Mouse (Mus musculus): Measurements from ENCODE around the gene Cdh1.
"Not testable (repeated sequence)": the region's sequence is repeated elsewhere in the genome, so short reads cannot be mapped to it uniquely, and the experiment has no call there.

The Cdh1 gene

DNA sequence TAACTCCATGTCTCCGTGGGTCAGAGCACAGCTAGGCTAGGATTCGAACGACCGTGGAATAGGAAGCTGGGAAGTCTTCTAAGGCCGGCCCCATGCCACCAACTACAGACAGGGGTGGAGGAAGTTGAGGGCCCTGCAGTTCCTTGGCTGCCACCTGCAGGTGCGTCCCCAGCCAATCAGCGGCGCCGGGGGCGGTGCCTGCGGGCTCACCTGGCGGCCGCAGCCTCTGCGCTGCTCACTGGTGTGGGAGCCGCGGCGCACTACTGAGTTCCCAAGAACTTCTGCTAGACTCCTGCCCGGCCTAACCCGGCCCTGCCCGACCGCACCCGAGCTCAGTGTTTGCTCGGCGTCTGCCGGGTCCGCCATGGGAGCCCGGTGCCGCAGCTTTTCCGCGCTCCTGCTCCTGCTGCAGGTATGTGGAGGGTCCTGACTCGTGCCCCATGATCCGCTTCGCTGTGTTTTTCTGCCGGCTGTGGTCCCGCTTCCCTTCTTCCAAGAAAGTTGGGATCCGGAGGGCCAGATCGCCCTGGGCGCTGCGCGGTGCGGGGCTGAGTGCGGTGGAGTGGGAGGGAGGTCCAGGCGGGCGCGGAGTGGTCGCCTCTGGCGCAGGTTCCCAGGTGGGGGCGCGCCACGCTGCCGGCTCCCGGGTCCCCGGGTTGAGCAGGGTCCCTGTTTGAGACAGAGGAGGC is at the start of gene Cdh1:
Cdh1 (plus strand) TSS at position 221 of the 689 bp plus-strand sequence.
- in situ Hi-C loops (cut with MboI; ENCODE audit: low sequenced_read_pairs) = no loop called here

DNA sequence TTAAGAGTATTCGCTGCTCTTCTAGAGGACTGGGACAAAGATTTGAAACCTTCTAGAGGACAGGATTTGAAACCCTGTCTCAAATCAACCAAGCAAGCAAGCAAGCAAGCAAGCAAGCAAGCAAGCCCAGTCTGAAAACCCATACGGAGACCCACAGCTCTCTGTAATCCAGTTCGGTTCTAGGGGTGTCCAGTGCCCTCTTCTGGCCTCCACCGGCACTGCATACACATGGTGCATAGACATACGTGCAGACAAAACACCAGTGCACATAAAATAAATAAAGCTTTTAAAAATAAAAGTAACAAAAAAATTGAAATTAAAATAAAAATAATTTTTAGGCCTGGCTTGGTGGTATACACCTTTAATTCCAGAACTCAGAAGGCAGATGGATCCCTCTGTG is 49.1 kb upstream of the Cdh1 start:
- in situ Hi-C loops (cut with MboI; ENCODE audit: low sequenced_read_pairs) = no loop called here

- in situ Hi-C loops (cut with MboI; ENCODE audit: low sequenced_read_pairs) = no loop called here
These were observed 47.0 kb upstream of the Cdh1 start for GRCm38 (mm10) chr8:106556068-106556645.

DNA sequence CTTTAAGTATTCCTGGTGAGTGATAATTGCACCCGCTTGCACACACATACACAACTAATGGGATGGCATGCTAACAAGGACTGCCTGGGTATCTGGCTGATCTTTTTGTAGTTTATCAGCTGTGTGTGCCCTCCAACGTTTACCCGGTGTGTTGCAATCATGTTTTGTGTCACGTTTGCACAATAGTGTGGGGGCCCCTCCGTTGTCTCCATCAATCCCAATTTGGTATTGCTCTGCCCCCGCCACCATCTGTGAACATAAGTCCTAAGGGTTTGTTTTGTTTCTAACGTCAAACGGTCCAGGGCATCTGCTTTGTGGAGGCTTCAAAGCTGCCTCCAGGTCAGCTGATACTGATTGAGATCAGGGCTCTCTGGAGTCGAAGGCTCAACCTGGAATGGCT is 43.3 kb upstream of the Cdh1 start:
- in situ Hi-C loops (cut with MboI; ENCODE audit: low sequenced_read_pairs) = no loop called here

- in situ Hi-C loops (cut with MboI; ENCODE audit: low sequenced_read_pairs) = no loop called here
These were observed 41.9 kb upstream of the Cdh1 start for GRCm38 (mm10) chr8:106561097-106561865.

DNA sequence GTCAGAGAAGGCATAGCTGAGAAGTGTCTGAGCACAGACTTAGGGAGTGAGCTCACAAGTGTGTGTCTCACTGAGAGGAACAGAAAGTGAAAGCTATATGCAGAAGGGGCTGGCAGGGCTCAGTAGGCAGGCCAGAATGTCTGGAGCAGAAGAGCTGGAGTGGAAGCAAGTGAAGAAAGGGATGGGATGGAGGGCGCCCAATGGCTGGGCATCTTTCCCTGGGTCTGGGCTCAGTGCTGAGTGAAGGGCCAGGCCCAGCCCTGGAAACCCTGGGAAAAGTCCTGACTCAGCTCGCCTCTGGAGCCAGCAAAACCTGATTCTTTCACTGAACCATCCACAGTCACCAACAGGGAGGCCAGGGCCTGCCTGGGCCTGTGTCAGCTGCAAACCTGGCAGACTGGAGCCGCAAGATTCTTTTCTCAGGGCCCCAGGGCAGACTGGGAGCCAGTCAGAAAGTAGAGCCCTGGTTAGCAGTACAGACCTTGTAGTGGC is 39.4 kb upstream of the Cdh1 start:
- in situ Hi-C loops (cut with MboI; ENCODE audit: low sequenced_read_pairs) = no loop called here

DNA sequence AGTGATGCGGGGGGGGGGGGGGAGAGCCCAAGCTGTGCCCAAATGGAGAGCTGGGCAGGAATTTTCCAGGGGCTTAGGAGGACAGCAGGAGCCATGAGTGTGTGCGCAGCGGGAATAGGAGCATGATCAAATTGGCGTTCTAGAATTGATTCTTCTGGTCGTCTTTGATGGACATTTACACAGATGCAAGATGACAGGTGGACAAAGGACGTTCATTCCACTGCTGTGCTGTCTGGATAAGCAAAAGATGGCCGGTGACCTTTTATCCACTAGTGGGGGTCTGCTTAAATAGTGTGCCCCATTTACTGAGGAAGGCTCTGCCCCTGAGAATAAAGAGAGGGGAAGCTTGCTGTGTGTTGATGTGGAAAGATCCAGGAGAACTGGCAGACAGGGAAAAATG is 34.1 kb upstream of the Cdh1 start:
- in situ Hi-C loops (cut with MboI; ENCODE audit: low sequenced_read_pairs) = no loop called here

GRCm38 (mm10) chr8:106570386-106570785 is 32.8 kb upstream of the Cdh1 start:
- in situ Hi-C loops (cut with MboI; ENCODE audit: low sequenced_read_pairs) = no loop called here

- in situ Hi-C loops (cut with MboI; ENCODE audit: low sequenced_read_pairs) = no loop called here
These were observed 31.5 kb upstream of the Cdh1 start for GRCm38 (mm10) chr8:106571551-106572172.

DNA sequence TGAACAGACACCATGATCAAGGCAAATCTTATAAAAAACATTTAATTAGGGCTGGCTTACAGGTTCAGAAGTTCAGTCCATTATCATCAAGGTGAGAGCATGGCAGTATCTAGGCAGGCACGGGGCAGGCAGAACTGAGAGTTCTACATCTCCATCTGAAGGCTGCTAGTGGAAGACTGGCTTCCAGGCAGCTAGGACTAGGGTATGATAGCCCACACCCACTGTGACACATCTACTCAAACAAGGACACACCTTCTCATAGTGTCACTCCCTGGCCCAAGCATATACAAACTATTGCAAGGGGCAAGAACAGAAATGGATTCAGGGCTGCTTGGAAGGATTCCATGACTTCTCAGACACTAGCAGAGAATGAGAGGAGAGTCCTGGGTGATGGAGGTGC is 31.0 kb upstream of the Cdh1 start:
- in situ Hi-C loops (cut with MboI; ENCODE audit: low sequenced_read_pairs) = not testable (repeated sequence)

DNA sequence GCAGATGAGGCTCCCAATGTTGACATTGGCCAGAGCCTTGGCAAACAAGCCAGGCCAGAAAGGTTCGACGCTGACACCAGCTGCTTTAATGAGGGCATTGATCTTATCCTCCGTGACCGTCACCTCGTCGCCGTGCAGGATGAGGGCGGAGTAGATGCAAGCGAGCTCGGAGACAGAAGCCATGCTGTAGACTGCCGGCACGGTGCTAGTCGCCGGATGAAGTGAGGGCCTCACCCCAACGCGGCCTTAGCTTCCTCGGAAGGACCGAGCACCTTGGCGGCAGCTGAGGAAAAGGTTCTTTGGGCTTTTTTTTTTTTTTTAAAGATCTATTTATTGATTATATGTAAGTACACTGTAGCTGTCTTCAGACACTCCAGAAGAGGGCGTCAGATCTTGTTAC is 30.0 kb upstream of the Cdh1 start, which contains the start of gene Gm10073:
Gm10073 (minus strand) TSS at position 294 of the 400 bp plus-strand sequence.
- in situ Hi-C loops (cut with MboI; ENCODE audit: low sequenced_read_pairs) = not testable (repeated sequence)

GRCm38 (mm10) chr8:106574283-106574682 is 28.9 kb upstream of the Cdh1 start:
- in situ Hi-C loops (cut with MboI; ENCODE audit: low sequenced_read_pairs) = no loop called here

DNA sequence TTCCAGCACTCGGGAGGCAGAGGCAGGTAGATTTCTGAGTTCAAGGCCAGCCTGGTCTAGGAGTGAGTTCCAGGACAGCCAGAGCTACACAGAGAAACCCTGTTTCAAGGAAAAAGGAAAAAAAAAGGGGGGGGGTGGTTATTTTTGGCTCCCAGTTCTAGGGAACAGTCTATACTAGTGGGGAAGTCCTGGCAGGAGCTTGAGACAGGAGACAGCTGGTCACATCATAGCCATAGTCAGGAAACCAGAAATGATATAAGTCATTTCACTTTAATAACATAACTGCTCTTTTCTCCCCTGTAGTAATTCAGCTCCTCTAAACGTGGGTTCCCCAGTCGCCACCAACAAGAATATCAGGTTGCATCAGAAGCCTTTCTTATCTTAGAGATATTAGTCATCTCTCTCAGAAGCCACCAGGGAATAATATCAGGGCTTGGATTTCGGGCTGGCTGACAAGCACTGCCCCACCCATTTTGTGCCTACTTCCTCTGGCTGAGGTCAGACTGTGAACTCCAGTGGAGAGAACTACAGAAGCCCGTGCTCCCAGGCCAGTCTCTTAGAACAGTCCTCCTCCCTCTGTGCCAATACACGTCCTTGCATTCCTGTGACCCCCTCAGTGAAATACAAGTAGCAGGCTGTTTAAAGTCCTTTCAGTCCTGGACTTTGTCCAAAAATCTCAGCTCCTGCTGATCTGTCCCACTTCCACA is 26.1 kb upstream of the Cdh1 start:
- in situ Hi-C loops (cut with MboI; ENCODE audit: low sequenced_read_pairs) = no loop called here

GRCm38 (mm10) chr8:106579510-106579909 is 23.6 kb upstream of the Cdh1 start:
- in situ Hi-C loops (cut with MboI; ENCODE audit: low sequenced_read_pairs) = no loop called here

DNA sequence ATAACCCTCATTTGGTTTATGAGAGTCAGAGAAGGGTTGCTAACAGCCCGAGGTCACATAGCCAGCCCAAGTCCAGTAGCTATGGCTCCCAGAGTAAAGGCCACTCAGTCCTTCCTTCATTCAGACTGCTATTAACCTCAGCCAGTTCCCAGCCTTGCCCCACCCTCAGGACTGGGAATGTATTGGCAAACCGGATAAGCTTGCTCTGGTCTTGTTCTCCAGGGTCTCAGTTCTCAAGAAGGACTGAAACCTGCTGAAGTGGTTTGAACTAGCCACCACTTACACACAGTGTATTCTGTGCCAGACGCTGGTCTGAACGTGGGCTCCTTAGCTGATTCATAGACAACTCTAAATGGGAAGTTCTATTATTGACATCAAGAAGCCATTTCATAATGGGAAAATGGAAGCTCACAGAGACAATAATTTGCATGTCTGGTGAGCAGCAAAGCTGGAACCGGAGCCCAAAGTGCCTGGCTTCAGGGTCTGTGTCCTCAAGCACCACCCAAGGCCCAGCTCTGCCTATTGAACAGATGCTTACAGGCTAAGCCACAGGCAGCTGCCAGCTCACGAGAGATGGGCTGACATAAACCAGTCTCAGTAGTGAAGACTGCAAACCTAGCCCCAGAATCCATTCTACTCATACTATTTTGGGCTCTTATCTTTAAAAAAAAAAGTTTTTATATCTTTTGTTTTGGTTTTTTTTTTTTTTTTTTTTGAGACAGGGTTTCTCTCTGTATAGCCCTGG is 21.6 kb upstream of the Cdh1 start:
- in situ Hi-C loops (cut with MboI; ENCODE audit: low sequenced_read_pairs) = no loop called here

DNA sequence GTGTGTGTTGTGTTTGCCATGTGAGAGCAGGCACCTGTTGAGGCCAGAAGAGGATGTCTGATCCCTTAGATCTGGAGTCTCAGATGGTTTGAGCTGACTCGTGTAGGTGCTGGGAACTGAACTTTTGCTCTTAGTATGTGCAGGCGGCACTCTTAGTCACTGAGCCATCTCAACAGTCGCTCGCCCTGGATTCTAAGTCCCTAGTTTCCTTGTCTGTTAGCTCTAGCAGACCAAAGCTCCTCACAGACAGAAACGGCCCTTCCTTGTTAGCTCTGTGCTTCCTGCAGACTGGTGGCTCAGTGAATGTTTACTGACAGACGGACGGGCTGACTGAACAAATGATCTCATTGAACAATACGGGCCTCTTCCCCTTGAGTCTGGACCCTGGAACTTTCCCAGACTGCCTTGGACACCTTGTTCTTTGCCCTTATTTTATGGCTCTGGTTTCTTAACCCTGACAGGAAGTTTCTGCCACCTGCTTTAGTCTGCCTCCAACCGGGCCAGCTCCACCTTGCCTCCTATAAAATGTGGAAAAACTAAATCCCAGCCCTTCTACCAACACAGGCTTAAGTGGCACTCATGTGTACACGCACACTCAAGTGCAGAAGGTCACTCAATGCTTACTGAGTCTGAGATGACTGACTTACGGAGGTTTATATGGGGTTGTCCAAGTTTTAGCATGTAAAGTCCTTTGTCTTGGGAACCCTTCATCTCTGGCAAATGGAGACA is 18.0 kb upstream of the Cdh1 start:
- in situ Hi-C loops (cut with MboI; ENCODE audit: low sequenced_read_pairs) = no loop called here

DNA sequence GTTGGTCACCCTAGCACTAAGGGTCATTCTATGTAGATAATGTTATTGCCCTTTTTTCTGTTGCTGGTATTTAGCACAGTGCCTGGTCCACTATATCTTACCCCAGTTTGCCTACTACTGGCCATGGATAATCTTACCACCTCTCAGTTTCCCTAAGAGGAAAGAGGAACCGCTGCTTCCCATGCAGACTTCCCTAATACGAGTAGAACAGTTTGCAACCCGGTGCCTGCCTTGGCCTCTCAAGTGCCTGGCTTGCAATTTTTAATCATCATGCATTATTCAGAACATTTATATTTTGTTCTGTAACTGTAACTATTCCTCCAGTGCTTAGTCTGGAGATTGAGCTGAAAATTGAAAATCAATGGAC is 17.5 kb upstream of the Cdh1 start:
- in situ Hi-C loops (cut with MboI; ENCODE audit: low sequenced_read_pairs) = no loop called here

DNA sequence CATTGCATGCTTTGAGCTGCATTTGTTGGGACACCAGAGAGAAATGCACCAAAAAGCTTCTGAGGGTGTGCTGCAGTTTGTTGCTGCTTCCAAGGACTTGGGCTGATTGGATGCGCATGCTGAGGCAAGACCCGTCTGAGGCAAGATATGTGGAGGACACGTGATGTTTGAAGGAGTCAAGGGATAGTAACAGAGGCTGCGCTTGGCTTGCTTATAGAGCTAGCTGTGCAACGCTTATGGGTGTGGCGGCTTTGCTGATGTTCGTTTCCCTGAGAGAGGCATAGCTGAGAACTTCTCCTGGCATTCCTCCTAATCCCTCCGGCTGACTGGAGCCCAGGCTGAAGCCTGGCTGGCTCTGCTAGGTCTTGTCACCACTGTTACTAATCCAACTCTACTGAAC is 16.3 kb upstream of the Cdh1 start:
- in situ Hi-C loops (cut with MboI; ENCODE audit: low sequenced_read_pairs) = no loop called here

Data from CH12F3 (cell line).